Mouse (Mus musculus): ENCODE measurements around the gene Plxnb2.

GRCm38 (mm10) chr15:89213517-89213916 is 32.9 kb upstream of the Plxnb2 start:
- no peak for TF ChIP-seq POLR2A (IDR thresholded peaks at IDR 0.05; ENCODE audit: borderline replicate concordance, extremely low read depth, low read depth, low read length)
- TF ChIP-seq CTCF (IDR thresholded peaks at IDR 0.05; ENCODE audit: insufficient read depth, low read length), result no peak

Data from lung, adult 2 months (tissue).